Mouse (Mus musculus): ENCODE measurements around the gene Abhd10. TPM values are rescaled to one million over a fixed set of nuclear protein-coding genes. Genes with fewer than 3 reads are reported as not detected.

The Abhd10 gene
- total RNA-seq, 1 experiment from 2014 or later = 25.0 TPM

Other genes starting within 250 kb of the Abhd10 start
- 0.11 and 0.19 TPM in 2 replicates for gene Gm609, start 250.0 kb downstream of the Abhd10 start, total RNA-seq (2021)
- gene Gm17783, start 210.9 kb downstream of the Abhd10 start, total RNA-seq (2021) = not detected in 2 replicates
- gene Slc9c1, start 207.6 kb downstream of the Abhd10 start, total RNA-seq (2021) = not detected in 2 replicates
- 0.34 TPM in 1 of 2 replicates, not detected in the other for gene Gcsam, start 132.6 kb downstream of the Abhd10 start, total RNA-seq (2021)
- gene BC016579, start 88.9 kb downstream of the Abhd10 start, total RNA-seq (2021) = 0.15 TPM in 1 of 2 replicates, not detected in the other
- gene Tmprss7, start 49.3 kb downstream of the Abhd10 start, total RNA-seq (2021) = 0.19 and 1.2 TPM in 2 replicates
- 4.1 and 7.3 TPM in 2 replicates for gene Tagln3, start 18.3 kb downstream of the Abhd10 start, total RNA-seq (2021)
- 32.7 and 37.4 TPM in 2 replicates for gene Phldb2, start 210.6 kb upstream of the Abhd10 start, total RNA-seq (2021)

All from adrenal gland, postnatal 14 days (tissue).